Comparison of ENCODE assay signal across 12 mouse cellular contexts in genomic region chr4:148462717-148463116, GRCm38 (mm10). TPM values are rescaled to one million over a fixed set of nuclear protein-coding genes. Genes with fewer than 3 reads are reported as not detected.
DNase-seq lines count a peak whose midpoint lies in the region; ATAC-seq and TF ChIP-seq lines count a peak whose summit lies in the region.
"Had no signal": no experiment of that assay in that cellular context is flagged by ENCODE, and none has a peak within 500 bp of the region (broad histone marks: within the 10 kb centered on the region; RNA-seq: fewer than 3 reads in every experiment).

No protein-coding gene starts in this region.

- H3K9me3 ChIP-seq in kidney, embryonic 14.5 days (ENCODE audit: control insufficient read depth, low read length) = no peaks in the 10 kb centered on the region
- no peaks in the 10 kb centered on the region for H3K9me3 ChIP-seq in lung, embryonic 14.5 days (ENCODE audit: low read depth, low read length)
- H3K9me3 ChIP-seq in kidney, postnatal 0 days (replicated peaks; ENCODE audit: low read length) = no peaks in the 10 kb centered on the region
- H3K9me3 ChIP-seq: embryonic facial prominence, embryonic 12.5 days; heart, embryonic 15.5 days had no signal

- H3K9ac ChIP-seq in kidney, embryonic 14.5 days (ENCODE audit: low read depth, low read length) = no peak overlapping the region
- H3K9ac ChIP-seq in lung, embryonic 14.5 days = no peak overlapping the region
- H3K9ac ChIP-seq in kidney, postnatal 0 days (ENCODE audit: low read depth, low read length) = no peak overlapping the region
- H3K9ac ChIP-seq: embryonic facial prominence, embryonic 12.5 days; heart, embryonic 15.5 days had no signal

- DNase-seq in kidney, adult 18-20 months = peak; percentile 71
- no peak for DNase-seq in lung, embryonic 14.5 days
- DNase-seq in lung, postnatal 10 days = no peak
- no peak for DNase-seq in kidney, postnatal 0 days (ENCODE audit: low spot score)
- peak; percentile 66 for DNase-seq in yolk sac, embryonic 10.5 days (ENCODE audit: low spot score)
- no peak for DNase-seq in cerebellum, postnatal 25 days
- DNase-seq: gastrocnemius, postnatal 14 days had no signal

- no peak for ATAC-seq in kidney, embryonic 14.5 days (ENCODE audit: low FRiP score, low TSS enrichment)
- peak; percentile 14; the same call in 1 of the 2 replicates for ATAC-seq in lung, embryonic 14.5 days (ENCODE audit: insufficient read depth)
- peak; percentile 81 for ATAC-seq in kidney, postnatal 0 days (replicated peaks; ENCODE audit: low FRiP score, low read depth)

- peaks cover 90% of the 10 kb centered on the region for H3K36me3 ChIP-seq in kidney, embryonic 14.5 days (ENCODE audit: control insufficient read depth, insufficient read depth, low read length)
- H3K36me3 ChIP-seq in lung, embryonic 14.5 days (ENCODE audit: insufficient read depth) = peaks cover 93% of the 10 kb centered on the region
- H3K36me3 ChIP-seq in kidney, postnatal 0 days (ENCODE audit: insufficient read depth, low read length) = peaks cover 72% of the 10 kb centered on the region

- no peak overlapping the region for H3K27ac ChIP-seq in kidney, embryonic 14.5 days (ENCODE audit: low read depth, low read length)
- H3K27ac ChIP-seq in lung, embryonic 14.5 days (ENCODE audit: low read depth) = no peak overlapping the region
- no peak overlapping the region for H3K27ac ChIP-seq in kidney, postnatal 0 days
- H3K27ac ChIP-seq: embryonic facial prominence, embryonic 12.5 days; heart, adult 2 months; heart, embryonic 15.5 days had no signal

- no peaks in the 10 kb centered on the region for H3K4me1 ChIP-seq in kidney, embryonic 14.5 days (ENCODE audit: control insufficient read depth, insufficient read depth, low read length)
- H3K4me1 ChIP-seq in lung, embryonic 14.5 days (ENCODE audit: insufficient read depth) = no peaks in the 10 kb centered on the region
- H3K4me1 ChIP-seq in kidney, postnatal 0 days (replicated peaks; ENCODE audit: insufficient read depth, low read length) = no peaks in the 10 kb centered on the region
- H3K4me1 ChIP-seq: embryonic facial prominence, embryonic 12.5 days; heart, embryonic 15.5 days had no signal

- no peak overlapping the region for H3K4me2 ChIP-seq in kidney, embryonic 14.5 days (replicated peaks; ENCODE audit: low read depth, low read length)
- H3K4me2 ChIP-seq in lung, embryonic 14.5 days = no peak overlapping the region
- H3K4me2 ChIP-seq in kidney, postnatal 0 days (ENCODE audit: low read length) = no peak overlapping the region
- H3K4me2 ChIP-seq: embryonic facial prominence, embryonic 12.5 days; heart, embryonic 11.5 days; heart, embryonic 15.5 days had no signal

- 96% methylated on average over 13 of the region's 13 CpGs for WGBS in kidney, embryonic 14.5 days
- 94% methylated on average over 13 of the region's 13 CpGs for WGBS in lung, embryonic 14.5 days
- WGBS in kidney, postnatal 0 days = 89% methylated on average over 13 of the region's 13 CpGs

- no peak overlapping the region for H3K4me3 ChIP-seq in kidney, embryonic 14.5 days (ENCODE audit: low read length)
- H3K4me3 ChIP-seq in lung, embryonic 14.5 days (ENCODE audit: low read depth, low read length) = no peak overlapping the region
- H3K4me3 ChIP-seq in kidney, postnatal 0 days (replicated peaks; ENCODE audit: low read depth, low read length) = no peak overlapping the region
- H3K4me3 ChIP-seq: embryonic facial prominence, embryonic 12.5 days; heart, adult 2 months; heart, embryonic 15.5 days had no signal

- TF ChIP-seq CTCF in lung, embryonic 14.5 days (IDR thresholded peaks at IDR 0.05; ENCODE audit: low read depth) = no peak
- TF ChIP-seq CTCF in kidney, postnatal 0 days (IDR thresholded peaks at IDR 0.05; ENCODE audit: low read depth) = no peak

- no peaks in the 10 kb centered on the region for H3K27me3 ChIP-seq in kidney, embryonic 14.5 days (ENCODE audit: control insufficient read depth, insufficient read depth, low read length)
- H3K27me3 ChIP-seq in lung, embryonic 14.5 days (ENCODE audit: insufficient read depth, low read length) = no peaks in the 10 kb centered on the region
- no peaks in the 10 kb centered on the region for H3K27me3 ChIP-seq in kidney, postnatal 0 days (ENCODE audit: insufficient read depth, low read length)
- H3K27me3 ChIP-seq: embryonic facial prominence, embryonic 12.5 days; heart, embryonic 15.5 days had no signal

RNA-seq across cellular contexts. Expression of gene Mtor, which starts 14.3 kb away (rescaled TPM):
- polyA plus RNA-seq in kidney, embryonic 14.5 days (2014; fragmentation: Nextera tagmentation; extraction: Ambion mirVana) = 22.2 and 27.2 TPM in 2 replicates
- 21.3 and 23.5 TPM in 2 replicates for polyA plus RNA-seq in lung, embryonic 14.5 days (2014; fragmentation: Nextera tagmentation; extraction: Ambion mirVana)
- polyA plus RNA-seq in kidney, postnatal 0 days (2015; fragmentation: Nextera tagmentation; extraction: Ambion mirVana) = 19.8 and 21.6 TPM in 2 replicates

RNA-seq across cellular contexts. Expression of gene Ubiad1, which starts 18.1 kb away (rescaled TPM):
- polyA plus RNA-seq in kidney, embryonic 14.5 days (2014; fragmentation: Nextera tagmentation; extraction: Ambion mirVana) = 13.4 and 18.6 TPM in 2 replicates
- polyA plus RNA-seq in lung, embryonic 14.5 days (2014; fragmentation: Nextera tagmentation; extraction: Ambion mirVana) = 18.2 and 19.2 TPM in 2 replicates
- polyA plus RNA-seq in kidney, postnatal 0 days (2015; fragmentation: Nextera tagmentation; extraction: Ambion mirVana) = 23.3 and 23.6 TPM in 2 replicates

RNA-seq across cellular contexts. Expression of gene Angptl7, which starts 37.5 kb away (rescaled TPM):
- polyA plus RNA-seq in kidney, embryonic 14.5 days (2014; fragmentation: Nextera tagmentation; extraction: Ambion mirVana) = 0.54 and 1.4 TPM in 2 replicates
- polyA plus RNA-seq in lung, embryonic 14.5 days (2014; fragmentation: Nextera tagmentation; extraction: Ambion mirVana) = 0.75 and 1.3 TPM in 2 replicates
- polyA plus RNA-seq in kidney, postnatal 0 days (2015; fragmentation: Nextera tagmentation; extraction: Ambion mirVana) = 0.46 and 1.1 TPM in 2 replicates

Comparison
In these comparisons a context has a peak if more than half of its experiments do, and no peak if none do; other contexts are left out.
1. DNase-seq: peak in kidney, adult 18-20 months (single experiment) and yolk sac, embryonic 10.5 days (single experiment); none in lung, embryonic 14.5 days (single experiment), lung, postnatal 10 days (single experiment), kidney, postnatal 0 days (single experiment) and cerebellum, postnatal 25 days (0 of 2).